Mouse (Mus musculus): ENCODE data around the gene Ntn5. TPM values are rescaled to one million over a fixed set of nuclear protein-coding genes. Genes with fewer than 3 reads are reported as not detected.
"Not testable (repeated sequence)": the region's sequence is repeated elsewhere in the genome, so short reads cannot be mapped to it uniquely, and the experiment has no call there.

The Ntn5 gene
- polyA plus RNA-seq, 1 experiment from 2014 or later, result 0.80 TPM

GRCm38 (mm10) chr7:45649351-45649750, 34.5 kb upstream of the Ntn5 start:
- Histone ChIP-seq H3K27ac (ENCODE audit: low read depth) (no peak overlapping the region), H3K9ac (ENCODE audit: low read length) (no peak overlapping the region), H3K36me3 (ENCODE audit: control insufficient read depth, insufficient read depth, low read length) (no peaks in the 10 kb centered on the region), H3K9me3 (ENCODE audit: control insufficient read depth, low read length) (no peaks in the 10 kb centered on the region), H3K4me3 (ENCODE audit: low read depth, low read length) (no peak overlapping the region), H3K4me1 (replicated peaks; ENCODE audit: control insufficient read depth, insufficient read depth, low read length) (peaks cover 4% of the 10 kb centered on the region), H3K4me2 (ENCODE audit: low read length) (no peak overlapping the region), H3K27me3 (replicated peaks; ENCODE audit: control insufficient read depth, insufficient read depth, low read length) (no peaks in the 10 kb centered on the region)
- WGBS, result 80% methylated on average over 8 of the region's 8 CpGs
- ATAC-seq (replicated peaks; ENCODE audit: low FRiP score, low TSS enrichment, low read depth) (no peak), DNase-seq (ENCODE audit: low spot score) (no peak)

- WGBS, result 95% methylated on average over 19 of the region's 20 CpGs
- not testable (repeated sequence) for H3K27ac ChIP-seq (ENCODE audit: low read depth); H3K9me3 ChIP-seq (ENCODE audit: control insufficient read depth, low read length); H3K4me1 ChIP-seq (replicated peaks; ENCODE audit: control insufficient read depth, insufficient read depth, low read length); DNase-seq (ENCODE audit: low spot score); ATAC-seq (replicated peaks; ENCODE audit: low FRiP score, low TSS enrichment, low read depth); H3K27me3 ChIP-seq (replicated peaks; ENCODE audit: control insufficient read depth, insufficient read depth, low read length); H3K36me3 ChIP-seq (ENCODE audit: control insufficient read depth, insufficient read depth, low read length); H3K4me3 ChIP-seq (ENCODE audit: low read depth, low read length); H3K9ac ChIP-seq (ENCODE audit: low read length); H3K4me2 ChIP-seq (ENCODE audit: low read length)
These were observed 33.3 kb upstream of the Ntn5 start for GRCm38 (mm10) chr7:45650484-45650883.

- 36% methylated on average over 17 of the region's 17 CpGs for WGBS
- 0 out of 2 replicates have a peak overlapping the region, but pooled peaks have one; percentile 11 for H3K27ac ChIP-seq (ENCODE audit: low read depth)
- H3K27me3 ChIP-seq (replicated peaks; ENCODE audit: control insufficient read depth, insufficient read depth, low read length), result no peaks in the 10 kb centered on the region
- ATAC-seq (replicated peaks; ENCODE audit: low FRiP score, low TSS enrichment, low read depth) (peak; percentile 65), DNase-seq (ENCODE audit: low spot score) (no peak)
- H3K4me2 ChIP-seq (ENCODE audit: low read length), result peak overlapping the region; percentile 30; the same call in 1 of the 2 replicates
- H3K9ac ChIP-seq (ENCODE audit: low read length), result no peak overlapping the region
- H3K9me3 ChIP-seq (ENCODE audit: control insufficient read depth, low read length), result no peaks in the 10 kb centered on the region
- H3K4me3 ChIP-seq (ENCODE audit: low read depth, low read length), result no peak overlapping the region
- H3K4me1 ChIP-seq (replicated peaks; ENCODE audit: control insufficient read depth, insufficient read depth, low read length), result peaks cover 3% of the 10 kb centered on the region
- H3K36me3 ChIP-seq (ENCODE audit: control insufficient read depth, insufficient read depth, low read length), result no peaks in the 10 kb centered on the region
These were observed 29.3 kb upstream of the Ntn5 start for GRCm38 (mm10) chr7:45654424-45655047.

GRCm38 (mm10) chr7:45660746-45661478, 22.9 kb upstream of the Ntn5 start:
- 80% methylated on average over 11 of the region's 11 CpGs for WGBS
- H3K4me3 ChIP-seq (ENCODE audit: low read depth, low read length), result no peak overlapping the region
- ATAC-seq (replicated peaks; ENCODE audit: low FRiP score, low TSS enrichment, low read depth) (no peak), DNase-seq (ENCODE audit: low spot score) (no peak)
- H3K27me3 ChIP-seq (replicated peaks; ENCODE audit: control insufficient read depth, insufficient read depth, low read length), result no peaks in the 10 kb centered on the region
- no peak overlapping the region for H3K9ac ChIP-seq (ENCODE audit: low read length)
- H3K4me2 ChIP-seq (ENCODE audit: low read length), result no peak overlapping the region
- no peaks in the 10 kb centered on the region for H3K9me3 ChIP-seq (ENCODE audit: control insufficient read depth, low read length)
- no peaks in the 10 kb centered on the region for H3K36me3 ChIP-seq (ENCODE audit: control insufficient read depth, insufficient read depth, low read length)
- H3K4me1 ChIP-seq (replicated peaks; ENCODE audit: control insufficient read depth, insufficient read depth, low read length), result peaks cover 6% of the 10 kb centered on the region; the same call in 1 of the 2 replicates
- H3K27ac ChIP-seq (ENCODE audit: low read depth), result no peak overlapping the region

- not testable (repeated sequence) for H3K4me1 ChIP-seq (replicated peaks; ENCODE audit: control insufficient read depth, insufficient read depth, low read length); ATAC-seq (replicated peaks; ENCODE audit: low FRiP score, low TSS enrichment, low read depth); H3K27me3 ChIP-seq (replicated peaks; ENCODE audit: control insufficient read depth, insufficient read depth, low read length); H3K9me3 ChIP-seq (ENCODE audit: control insufficient read depth, low read length); H3K9ac ChIP-seq (ENCODE audit: low read length); H3K27ac ChIP-seq (ENCODE audit: low read depth); H3K36me3 ChIP-seq (ENCODE audit: control insufficient read depth, insufficient read depth, low read length); H3K4me2 ChIP-seq (ENCODE audit: low read length); H3K4me3 ChIP-seq (ENCODE audit: low read depth, low read length); DNase-seq (ENCODE audit: low spot score)
- 91% methylated on average over 6 of the region's 6 CpGs for WGBS
These were observed 22.1 kb upstream of the Ntn5 start for GRCm38 (mm10) chr7:45661702-45662101.

GRCm38 (mm10) chr7:45665303-45666138, 18.3 kb upstream of the Ntn5 start:
- ATAC-seq (replicated peaks; ENCODE audit: low FRiP score, low TSS enrichment, low read depth), result no peak
- H3K4me3 ChIP-seq (ENCODE audit: low read depth, low read length), result no peak overlapping the region; the same call in 1 of the 2 replicates

GRCm38 (mm10) chr7:45666161-45666560, 17.7 kb upstream of the Ntn5 start, which contains the start of gene Fut2:
Gene Fut2, minus strand, starts transcription at chr7:45666394.
- no peaks in the 10 kb centered on the region for H3K27me3 ChIP-seq (replicated peaks; ENCODE audit: control insufficient read depth, insufficient read depth, low read length)
- peaks cover 10% of the 10 kb centered on the region; the same call in 1 of the 2 replicates for H3K4me1 ChIP-seq (replicated peaks; ENCODE audit: control insufficient read depth, insufficient read depth, low read length)
- H3K36me3 ChIP-seq (ENCODE audit: control insufficient read depth, insufficient read depth, low read length), result no peaks in the 10 kb centered on the region
- no peak within 1 kb of the TSS for H3K9ac ChIP-seq (ENCODE audit: low read length)
- no peak within 1 kb of the TSS; the same call in 1 of the 2 replicates for H3K4me3 ChIP-seq (ENCODE audit: low read depth, low read length)
- no peak for DNase-seq (ENCODE audit: low spot score)
- H3K4me2 ChIP-seq (ENCODE audit: low read length), result peak within 1 kb of the TSS; percentile 34
- ATAC-seq (replicated peaks; ENCODE audit: low FRiP score, low TSS enrichment, low read depth), result 0 out of 2 replicates have a peak, but pooled peaks have one; percentile 9
- no peaks in the 10 kb centered on the region for H3K9me3 ChIP-seq (ENCODE audit: control insufficient read depth, low read length)
- H3K27ac ChIP-seq (ENCODE audit: low read depth), result no peak within 1 kb of the TSS
- WGBS, result 70% methylated on average over 7 of the region's 7 CpGs

More at GRCm38 (mm10) chr7:45665303-45666138, 18.3 kb upstream of the Ntn5 start:
- Histone ChIP-seq H3K9ac (ENCODE audit: low read length) (no peak overlapping the region), H3K27me3 (replicated peaks; ENCODE audit: control insufficient read depth, insufficient read depth, low read length) (no peaks in the 10 kb centered on the region), H3K27ac (ENCODE audit: low read depth) (no peak overlapping the region), H3K4me1 (replicated peaks; ENCODE audit: control insufficient read depth, insufficient read depth, low read length) (peaks cover 10% of the 10 kb centered on the region; the same call in 1 of the 2 replicates), H3K36me3 (ENCODE audit: control insufficient read depth, insufficient read depth, low read length) (no peaks in the 10 kb centered on the region), H3K9me3 (ENCODE audit: control insufficient read depth, low read length) (no peaks in the 10 kb centered on the region), H3K4me2 (ENCODE audit: low read length) (peak overlapping the region; percentile 34)
- peak; percentile 56 for DNase-seq (ENCODE audit: low spot score)
- WGBS, result 42% methylated on average over 13 of the region's 13 CpGs

GRCm38 (mm10) chr7:45667761-45668160, 16.1 kb upstream of the Ntn5 start:
- Histone ChIP-seq H3K9ac (ENCODE audit: low read length) (no peak overlapping the region), H3K4me2 (ENCODE audit: low read length) (no peak overlapping the region), H3K9me3 (ENCODE audit: control insufficient read depth, low read length) (no peaks in the 10 kb centered on the region), H3K27me3 (replicated peaks; ENCODE audit: control insufficient read depth, insufficient read depth, low read length) (no peaks in the 10 kb centered on the region), H3K4me1 (replicated peaks; ENCODE audit: control insufficient read depth, insufficient read depth, low read length) (peaks cover 10% of the 10 kb centered on the region; the same call in 1 of the 2 replicates), H3K4me3 (ENCODE audit: low read depth, low read length) (no peak overlapping the region), H3K36me3 (ENCODE audit: control insufficient read depth, insufficient read depth, low read length) (no peaks in the 10 kb centered on the region), H3K27ac (ENCODE audit: low read depth) (no peak overlapping the region)
- DNase-seq (ENCODE audit: low spot score), result no peak
- no peak for ATAC-seq (replicated peaks; ENCODE audit: low FRiP score, low TSS enrichment, low read depth)
- 73% methylated on average over 14 of the region's 14 CpGs for WGBS
